Mouse (Mus musculus) forebrain, embryonic 15.5 days (tissue): ENCODE data around the gene Rras. TPM values are rescaled to one million over a fixed set of nuclear protein-coding genes. Genes with fewer than 3 reads are reported as not detected.
A peak's percentile ranks its signal among the peaks of the same experiment; 100 is the strongest.

Experiments
- ATAC-seq: fragments of 200-750 bp; cut with Nextera tagmentation; replicated peaks from 2 replicates; pipeline ENCODE4 v1.8.0; 2017; ENCODE audit warnings: mild to moderate bottlenecking, moderate TSS enrichment, moderate library complexity
- H3K27ac ChIP-seq: fragments of 300-500 bp; sonication (generic); replicated peaks from 2 replicates; pipeline ENCODE4 v1.5.1; 2015; ENCODE audit warnings: mild to moderate bottlenecking, inconsistent platforms
- H3K27me3 ChIP-seq: fragments of 300-500 bp; sonication (generic); 2 replicates; pipeline ENCODE4 v1.6.1; 2015; ENCODE audit warnings: inconsistent platforms
- H3K36me3 ChIP-seq: fragments of 300-500 bp; sonication (generic); 2 replicates; pipeline ENCODE4 v1.6.1; 2015; ENCODE audit warnings: mild to moderate bottlenecking, inconsistent platforms
- H3K4me1 ChIP-seq: fragments of 300-500 bp; sonication (generic); 2 replicates; pipeline ENCODE4 v1.6.1; 2015; ENCODE audit warnings: inconsistent platforms
- H3K4me2 ChIP-seq: fragments of 300-500 bp; sonication (generic); replicated peaks from 2 replicates; pipeline ENCODE4 v1.6.1; 2015; ENCODE audit warnings: mild to moderate bottlenecking, inconsistent platforms
- H3K4me3 ChIP-seq: fragments of 300-500 bp; sonication (generic); 2 replicates; pipeline ENCODE4 v1.5.1; 2015; ENCODE audit warnings: mild to moderate bottlenecking, inconsistent platforms
- H3K9ac ChIP-seq: fragments of 300-500 bp; sonication (generic); replicated peaks from 2 replicates; pipeline ENCODE4 v1.6.1; 2015; ENCODE audit warnings: mild to moderate bottlenecking, inconsistent platforms
- H3K9me3 ChIP-seq: fragments of 300-500 bp; sonication (generic); 2 replicates; pipeline ENCODE4 v1.6.1; 2016; ENCODE audit warnings: inconsistent platforms
- WGBS: fragments of 180-500 bp; shearing (Covaris S2); methylation state at CpG from one replicate; pipeline ENCODE4 v1.1.7; 2015; ENCODE audit warnings: mixed read lengths; 5-methylcytosine and 5-hydroxymethylcytosine counted together
- polyA plus RNA-seq: library from polyadenylated mRNA; unstranded; fragments of >200 nt; fragmentation: Nextera tagmentation; extraction: Ambion mirVana; gene quantifications from 2 replicates; pipeline ENCODE4 v1.2.1, GENCODE M21; 2015

Gene Rras
- polyA plus RNA-seq, 1 experiment from 2014 or later = 11.5 TPM

DNA sequence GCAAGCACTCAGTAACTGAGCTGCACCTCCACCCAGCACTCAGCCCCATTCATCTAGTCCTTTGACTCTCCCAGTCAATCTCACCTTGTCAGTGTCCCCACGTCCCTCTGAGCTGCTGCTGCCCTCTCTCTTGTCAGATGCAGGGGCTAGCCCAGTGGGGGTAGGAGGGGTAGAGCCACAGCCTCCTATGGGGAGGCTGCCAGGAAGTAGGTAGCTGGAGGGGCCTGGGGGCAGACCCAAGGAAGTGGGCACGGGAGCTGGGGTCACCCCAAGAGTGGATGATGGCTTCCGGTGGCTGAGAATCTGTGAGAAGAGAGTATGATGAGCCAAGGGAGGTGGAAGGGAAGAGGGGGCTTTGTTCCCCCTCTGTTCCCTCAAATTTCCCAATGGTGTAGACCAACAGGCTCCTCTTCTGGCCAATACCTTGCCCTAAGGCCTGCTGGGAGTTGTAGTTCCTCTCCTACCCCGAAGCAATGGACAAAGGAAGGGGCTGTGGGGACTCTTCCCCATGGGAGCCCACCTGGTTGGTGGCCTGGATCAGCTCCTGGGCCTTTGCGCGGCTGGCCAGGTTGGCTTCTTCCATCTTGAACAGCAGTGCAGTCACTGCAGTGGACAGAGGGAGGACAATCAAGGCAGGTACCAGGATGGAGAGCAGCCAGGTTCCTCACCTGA, 12.3 kb upstream of the Rras start:
- H3K4me2 ChIP-seq = no peak overlapping the region
- H3K9ac ChIP-seq = no peak overlapping the region
- H3K4me3 ChIP-seq = no peak overlapping the region
- no peaks in the 10 kb centered on the region for H3K9me3 ChIP-seq
- H3K4me1 ChIP-seq = no peaks in the 10 kb centered on the region
- peaks cover 96% of the 10 kb centered on the region for H3K36me3 ChIP-seq
- ATAC-seq = no peak
- 87% methylated on average over 6 of the region's 6 CpGs for whole genome bisulfite sequencing
- no peak overlapping the region for H3K27ac ChIP-seq
- no peaks in the 10 kb centered on the region for H3K27me3 ChIP-seq

GRCm38 (mm10) chr7:45006503-45006902, 11.3 kb upstream of the Rras start:
- Histone ChIP-seq H3K27ac (no peak overlapping the region), H3K9ac (no peak overlapping the region), H3K4me2 (no peak overlapping the region), H3K27me3 (no peaks in the 10 kb centered on the region), H3K36me3 (peaks cover 94% of the 10 kb centered on the region), H3K4me1 (no peaks in the 10 kb centered on the region), H3K9me3 (no peaks in the 10 kb centered on the region), H3K4me3 (no peak overlapping the region)
- 95% methylated on average over 12 of the region's 12 CpGs for WGBS
- ATAC-seq = no peak

GRCm38 (mm10) chr7:45007141-45007540, 10.6 kb upstream of the Rras start:
- Histone ChIP-seq H3K4me1 (no peaks in the 10 kb centered on the region), H3K9me3 (no peaks in the 10 kb centered on the region), H3K4me2 (no peak overlapping the region), H3K27me3 (no peaks in the 10 kb centered on the region), H3K36me3 (peaks cover 94% of the 10 kb centered on the region), H3K4me3 (no peak overlapping the region), H3K9ac (no peak overlapping the region), H3K27ac (no peak overlapping the region)
- ATAC-seq = no peak
- 97% methylated on average over 29 of the region's 29 CpGs for WGBS

DNA sequence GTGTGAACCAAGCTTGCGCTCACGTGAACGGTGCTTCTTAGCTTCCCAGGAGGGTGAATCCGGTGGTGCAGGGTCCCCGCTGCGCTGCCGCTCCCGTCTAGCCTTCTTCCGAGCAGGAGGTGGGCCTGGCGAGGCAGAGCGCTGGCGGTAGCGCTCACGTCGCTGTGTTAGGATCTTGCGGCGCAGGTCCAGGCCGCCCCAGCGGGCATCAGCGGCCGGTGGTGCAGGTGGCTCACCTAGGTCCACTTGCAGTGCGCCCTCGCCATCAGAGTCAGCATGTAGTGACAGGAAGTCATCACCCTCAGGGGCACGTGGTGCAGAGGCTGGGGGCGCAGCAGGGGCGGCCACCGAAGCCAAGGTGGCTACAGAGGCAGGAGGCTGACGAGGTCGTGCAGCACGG, 9.9 kb upstream of the Rras start:
- Histone ChIP-seq H3K9me3 (no peaks in the 10 kb centered on the region), H3K9ac (no peak overlapping the region), H3K36me3 (peaks cover 93% of the 10 kb centered on the region), H3K4me2 (no peak overlapping the region), H3K27ac (no peak overlapping the region), H3K27me3 (no peaks in the 10 kb centered on the region), H3K4me1 (no peaks in the 10 kb centered on the region), H3K4me3 (no peak overlapping the region)
- ATAC-seq = no peak
- 94% methylated on average over 30 of the region's 30 CpGs for WGBS

- WGBS = 94% methylated on average over 19 of the region's 19 CpGs
- Histone ChIP-seq H3K4me3 (no peak overlapping the region), H3K27ac (no peak overlapping the region), H3K4me1 (0 out of 2 replicates have a peak, but pooled peaks cover 4% of the 10 kb centered on the region), H3K9me3 (no peaks in the 10 kb centered on the region), H3K36me3 (peaks cover 92% of the 10 kb centered on the region), H3K9ac (no peak overlapping the region), H3K4me2 (no peak overlapping the region), H3K27me3 (no peaks in the 10 kb centered on the region)
- no peak for ATAC-seq
Observed at GRCm38 (mm10) chr7:45008411-45008810, 9.3 kb upstream of the Rras start.

DNA sequence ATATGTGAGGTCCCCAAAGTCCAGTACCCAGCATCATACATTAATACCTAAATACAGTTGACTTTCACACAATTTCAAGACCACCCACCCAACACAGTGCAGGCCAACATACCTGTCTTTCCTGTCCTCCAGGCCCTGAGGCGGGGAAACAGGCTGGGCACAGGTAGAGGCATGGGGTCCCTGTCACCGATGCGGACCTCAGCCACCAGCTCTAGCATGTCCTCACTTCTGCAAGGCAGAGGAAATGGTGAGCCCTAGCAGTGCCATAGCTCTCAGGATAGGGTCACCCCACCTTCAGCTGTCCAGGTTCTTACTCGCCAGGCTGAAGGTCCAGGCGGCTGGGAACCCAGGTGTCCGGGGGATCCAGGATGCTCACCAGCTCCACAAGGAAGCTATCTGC, 5.8 kb upstream of the Rras start:
- 96% methylated on average over 6 of the region's 6 CpGs for WGBS
- Histone ChIP-seq H3K9ac (no peak overlapping the region), H3K4me3 (no peak overlapping the region), H3K27me3 (no peaks in the 10 kb centered on the region), H3K27ac (no peak overlapping the region), H3K4me1 (peaks cover 26% of the 10 kb centered on the region), H3K9me3 (no peaks in the 10 kb centered on the region), H3K4me2 (no peak overlapping the region), H3K36me3 (peaks cover 60% of the 10 kb centered on the region)
- ATAC-seq = no peak

DNA sequence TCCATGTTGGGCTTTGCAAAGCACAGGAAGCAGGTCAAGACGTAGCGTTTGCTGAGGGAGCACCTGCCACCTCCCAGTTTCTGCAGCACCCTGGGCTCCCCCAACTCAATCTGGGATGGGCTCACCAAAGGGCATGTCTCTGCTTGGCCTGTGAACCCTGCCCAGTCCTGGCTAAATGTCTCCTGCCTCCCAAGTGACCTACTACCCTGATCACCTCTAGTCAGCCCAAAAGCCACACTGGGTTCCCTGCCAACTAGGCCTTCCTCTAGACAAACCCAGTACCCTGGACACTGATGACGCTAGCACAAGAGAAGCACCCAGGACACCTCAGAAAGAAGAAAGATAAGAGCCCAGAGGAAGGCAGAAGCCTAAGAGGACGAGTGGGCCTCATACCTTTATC, 4.9 kb upstream of the Rras start:
- no peak overlapping the region for H3K27ac ChIP-seq
- peaks cover 34% of the 10 kb centered on the region for H3K4me1 ChIP-seq
- H3K27me3 ChIP-seq = no peaks in the 10 kb centered on the region
- peaks cover 52% of the 10 kb centered on the region for H3K36me3 ChIP-seq
- WGBS = 88% methylated on average over 4 of the region's 4 CpGs
- H3K9me3 ChIP-seq = no peaks in the 10 kb centered on the region
- H3K9ac ChIP-seq = no peak overlapping the region
- no peak overlapping the region for H3K4me2 ChIP-seq
- no peak overlapping the region for H3K4me3 ChIP-seq
- no peak for ATAC-seq

DNA sequence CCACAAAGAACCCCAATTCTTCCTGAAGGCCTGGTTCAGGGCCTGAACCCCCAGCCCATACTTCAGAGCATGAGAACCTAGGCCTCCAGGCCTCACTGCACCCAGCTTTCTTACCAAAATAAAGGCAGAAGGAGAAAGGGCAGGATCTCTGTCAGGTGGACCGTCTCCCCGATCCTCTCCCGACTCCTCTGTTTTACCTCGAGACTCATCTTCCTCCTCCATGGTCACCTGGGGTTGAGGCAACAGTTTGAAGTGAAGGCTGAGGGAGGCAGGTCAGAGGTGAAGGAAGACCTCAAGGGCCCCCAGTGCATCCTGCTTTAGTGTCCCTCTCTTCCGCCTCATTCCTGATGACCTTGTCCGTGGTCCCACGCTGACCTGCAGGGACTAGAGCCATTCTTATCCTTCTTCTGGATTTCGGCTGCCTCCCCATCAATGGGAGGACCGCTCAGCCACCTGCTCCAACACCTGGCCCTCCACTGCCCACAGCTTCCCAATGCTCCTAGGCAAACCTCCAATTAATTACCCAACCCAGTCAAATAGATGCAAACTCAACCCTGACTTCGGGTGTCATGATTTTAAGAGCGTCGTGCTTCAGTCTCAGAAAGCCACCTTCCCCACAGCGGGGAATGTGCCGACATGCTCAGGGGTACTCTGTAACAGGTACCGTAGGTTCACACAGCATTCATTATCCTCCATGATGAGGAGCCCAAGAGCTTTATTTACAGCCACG, 4.2 kb upstream of the Rras start:
- H3K36me3 ChIP-seq = peaks cover 45% of the 10 kb centered on the region
- no peak for ATAC-seq
- no peak overlapping the region for H3K27ac ChIP-seq
- no peak overlapping the region for H3K4me2 ChIP-seq
- peaks cover 37% of the 10 kb centered on the region for H3K4me1 ChIP-seq
- no peak overlapping the region for H3K9ac ChIP-seq
- no peaks in the 10 kb centered on the region for H3K27me3 ChIP-seq
- 95% methylated on average over 16 of the region's 16 CpGs for WGBS
- no peaks in the 10 kb centered on the region for H3K9me3 ChIP-seq
- H3K4me3 ChIP-seq = no peak overlapping the region

DNA sequence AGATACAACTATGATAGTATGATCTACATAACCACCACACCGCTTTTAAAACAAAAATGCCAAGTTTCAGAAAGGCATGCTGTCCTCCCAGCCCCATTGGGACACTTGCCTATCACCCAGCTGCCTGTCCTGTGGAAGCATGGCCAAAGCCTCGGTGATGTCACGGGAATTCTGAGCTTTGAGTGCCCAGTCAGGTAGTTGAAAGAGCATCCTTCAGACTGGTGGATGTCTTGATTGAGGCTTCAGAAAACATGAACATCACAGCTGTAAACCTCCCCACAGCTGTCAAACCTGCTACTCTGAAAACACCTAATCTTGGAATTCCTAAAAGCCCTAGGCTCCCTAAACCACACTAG, 3.7 kb upstream of the Rras start:
- H3K27me3 ChIP-seq = peaks cover 2% of the 10 kb centered on the region
- no peak overlapping the region for H3K9ac ChIP-seq
- no peak overlapping the region for H3K4me2 ChIP-seq
- ATAC-seq = no peak
- peaks cover 37% of the 10 kb centered on the region for H3K4me1 ChIP-seq
- no peak overlapping the region for H3K4me3 ChIP-seq
- no peaks in the 10 kb centered on the region for H3K9me3 ChIP-seq
- 94% methylated on average over 3 of the region's 3 CpGs for WGBS
- H3K27ac ChIP-seq = no peak overlapping the region
- H3K36me3 ChIP-seq = peaks cover 40% of the 10 kb centered on the region

DNA sequence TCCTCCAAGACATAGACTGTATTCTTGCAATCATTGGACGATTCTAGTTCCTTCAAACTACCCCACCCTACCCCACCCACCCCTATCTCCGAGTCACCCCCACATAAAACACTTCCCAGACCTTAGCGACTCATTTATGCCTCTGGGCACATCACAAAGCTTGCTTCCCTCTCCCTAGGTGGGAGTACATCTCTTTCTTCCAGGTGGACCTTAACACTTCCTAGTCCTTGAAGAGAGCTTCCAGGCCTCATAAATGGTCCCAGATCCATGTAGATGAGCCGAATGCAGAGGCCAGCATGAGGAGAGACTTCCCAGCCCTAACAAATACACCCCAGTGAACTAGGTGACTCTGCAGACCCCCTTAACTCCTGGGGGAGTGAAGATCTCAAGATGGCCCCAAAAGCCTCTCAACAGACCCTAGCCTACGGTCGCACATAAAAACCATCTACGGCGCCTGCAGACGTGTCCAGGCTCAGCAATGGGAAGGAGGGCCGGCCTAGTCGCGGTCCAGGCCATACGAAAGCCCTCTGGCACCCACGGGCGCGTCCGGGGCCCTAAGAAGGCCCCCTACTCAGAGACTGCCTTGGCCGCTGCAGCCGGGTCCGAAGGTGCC, 2.3 kb upstream of the Rras start:
- Histone ChIP-seq H3K36me3 (peaks cover 26% of the 10 kb centered on the region), H3K27ac (peak overlapping the region; percentile 69), H3K4me2 (peak overlapping the region; percentile 86), H3K4me3 (peak overlapping the region; percentile 84), H3K9me3 (no peaks in the 10 kb centered on the region), H3K9ac (peak overlapping the region; percentile 93), H3K27me3 (peaks cover 4% of the 10 kb centered on the region), H3K4me1 (peaks cover 37% of the 10 kb centered on the region)
- no peak for ATAC-seq
- 2% methylated on average over 20 of the region's 20 CpGs for WGBS

DNA sequence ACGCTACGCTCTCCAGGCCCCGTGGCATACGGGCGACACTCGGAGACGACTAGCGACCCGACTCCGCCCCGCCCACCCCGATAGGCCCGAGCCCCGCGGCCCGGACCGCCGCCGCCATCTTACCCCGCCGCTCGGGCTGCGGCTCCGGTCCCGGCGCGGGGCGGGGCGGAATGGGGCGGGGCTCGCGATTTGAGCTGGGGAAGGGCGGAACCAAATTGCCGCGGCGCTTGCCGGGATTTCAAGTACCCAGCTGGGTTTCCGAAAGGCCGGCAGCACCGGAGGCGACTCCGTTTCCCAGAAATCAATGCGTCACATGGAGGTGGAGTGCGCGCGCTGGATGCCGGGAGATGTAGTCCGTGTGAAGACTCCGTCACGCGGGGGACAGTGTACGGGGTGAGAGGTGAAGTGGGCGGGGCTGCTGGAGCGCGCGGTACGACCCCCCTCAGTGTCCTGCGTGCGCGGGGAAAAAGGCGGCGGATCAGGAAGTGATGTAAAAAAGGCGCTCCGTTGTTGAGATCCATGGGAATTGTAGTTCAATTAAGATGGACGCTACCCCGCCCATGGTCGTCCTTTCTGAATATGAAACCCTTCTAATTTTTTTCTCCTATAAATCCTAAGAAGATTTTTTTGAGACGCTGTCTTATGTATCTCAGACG, 1.7 kb upstream of the Rras start, which contains the start of gene Scaf1:
Gene Scaf1, minus strand, starts transcription at position 407 of the 656 bp plus-strand sequence.
- Histone ChIP-seq H3K9ac (peak within 1 kb of the TSS; percentile 93), H3K27me3 (peaks cover 4% of the 10 kb centered on the region), H3K27ac (peak within 1 kb of the TSS; percentile 81), H3K36me3 (peaks cover 22% of the 10 kb centered on the region), H3K4me3 (peak within 1 kb of the TSS; percentile 84), H3K9me3 (no peaks in the 10 kb centered on the region), H3K4me2 (peak within 1 kb of the TSS; percentile 86), H3K4me1 (peaks cover 37% of the 10 kb centered on the region)
- WGBS = under 1% methylated on average over 69 of the region's 69 CpGs
- peak; percentile 95 for ATAC-seq

DNA sequence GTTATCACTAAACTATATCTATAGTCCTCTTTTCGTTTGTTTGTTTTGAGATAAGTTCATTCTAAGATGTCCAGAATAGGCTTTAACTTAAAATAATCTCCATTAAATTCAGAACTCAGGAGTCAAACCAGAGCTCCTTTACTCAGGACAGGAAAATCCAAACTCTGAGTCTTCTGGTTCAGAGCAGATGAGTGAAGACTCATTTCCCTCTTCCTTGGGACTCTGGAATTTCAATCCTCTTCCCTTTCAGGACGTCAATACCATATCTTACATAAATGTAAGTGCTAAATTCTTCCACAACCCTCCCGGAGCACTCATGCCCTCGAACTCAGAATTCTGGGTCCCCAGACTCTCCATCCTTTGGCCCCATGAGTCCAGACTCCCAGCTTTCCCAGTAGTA, 1.0 kb upstream of the Rras start:
- Histone ChIP-seq H3K4me2 (peak overlapping the region; percentile 86), H3K4me3 (peak overlapping the region; percentile 84), H3K9ac (peak overlapping the region; percentile 48), H3K36me3 (peaks cover 15% of the 10 kb centered on the region), H3K27ac (peak overlapping the region; percentile 81), H3K9me3 (no peaks in the 10 kb centered on the region), H3K4me1 (peaks cover 37% of the 10 kb centered on the region), H3K27me3 (peaks cover 4% of the 10 kb centered on the region)
- no peak for ATAC-seq
- WGBS = 4% methylated on average over 4 of the region's 4 CpGs
